Mouse (Mus musculus): ENCODE results near the gene Cntn3.

Cntn3 gene

GRCm38 (mm10) chr6:102478320-102479080 is 94.4 kb downstream of the Cntn3 start:
- DNase-seq (ENCODE audit: low spot score), result no peak

- no peak for DNase-seq (ENCODE audit: low spot score)
Observed at GRCm38 (mm10) chr6:102438353-102438752, 134.5 kb downstream of the Cntn3 start.

- DNase-seq (ENCODE audit: low spot score), result no peak
Observed at GRCm38 (mm10) chr6:102427549-102427948, 145.4 kb downstream of the Cntn3 start.

- DNase-seq (ENCODE audit: low spot score), result no peak
Observed at GRCm38 (mm10) chr6:102421781-102422180, 151.1 kb downstream of the Cntn3 start.

- no peak for DNase-seq (ENCODE audit: low spot score)
Observed at GRCm38 (mm10) chr6:102388590-102388989, 184.3 kb downstream of the Cntn3 start.

- DNase-seq (ENCODE audit: low spot score), result no peak
Observed at GRCm38 (mm10) chr6:102372112-102372511, 200.8 kb downstream of the Cntn3 start.

- DNase-seq (ENCODE audit: low spot score), result no peak
Observed at GRCm38 (mm10) chr6:102363880-102364279, 209.0 kb downstream of the Cntn3 start.

GRCm38 (mm10) chr6:102363291-102363832 is 209.5 kb downstream of the Cntn3 start:
- no peak for DNase-seq (ENCODE audit: low spot score)

GRCm38 (mm10) chr6:102332144-102332543 is 240.8 kb downstream of the Cntn3 start:
- no peak for DNase-seq (ENCODE audit: low spot score)

GRCm38 (mm10) chr6:102326711-102327110 is 246.2 kb downstream of the Cntn3 start:
- DNase-seq (ENCODE audit: low spot score), result no peak

GRCm38 (mm10) chr6:102322614-102323284 is 250.2 kb downstream of the Cntn3 start:
- DNase-seq (ENCODE audit: low spot score), result no peak

- peak; percentile 10 for DNase-seq (ENCODE audit: low spot score)
Observed at GRCm38 (mm10) chr6:102319755-102320154, 253.1 kb downstream of the Cntn3 start.

- DNase-seq (ENCODE audit: low spot score), result no peak
Observed at GRCm38 (mm10) chr6:102282889-102283288, 290.0 kb downstream of the Cntn3 start.

GRCm38 (mm10) chr6:102231015-102231414 is 341.9 kb downstream of the Cntn3 start:
- no peak for DNase-seq (ENCODE audit: low spot score)

GRCm38 (mm10) chr6:102186316-102186715 is 386.6 kb downstream of the Cntn3 start:
- no peak for DNase-seq (ENCODE audit: low spot score)

GRCm38 (mm10) chr6:102170913-102171312 is 402.0 kb downstream of the Cntn3 start:
- DNase-seq (ENCODE audit: low spot score), result no peak

GRCm38 (mm10) chr6:102161186-102161585 is 411.7 kb downstream of the Cntn3 start:
- no peak for DNase-seq (ENCODE audit: low spot score)

GRCm38 (mm10) chr6:102121676-102122075 is 451.2 kb downstream of the Cntn3 start:
- DNase-seq (ENCODE audit: low spot score), result no peak

GRCm38 (mm10) chr6:102120003-102120402 is 452.9 kb downstream of the Cntn3 start:
- no peak for DNase-seq (ENCODE audit: low spot score)

GRCm38 (mm10) chr6:102113629-102114028 is 459.3 kb downstream of the Cntn3 start:
- no peak for DNase-seq (ENCODE audit: low spot score)

Data from yolk sac, embryonic 10.5 days (tissue).